17 mouse cellular contexts compared by ENCODE assay signal in the genomic region with DNA sequence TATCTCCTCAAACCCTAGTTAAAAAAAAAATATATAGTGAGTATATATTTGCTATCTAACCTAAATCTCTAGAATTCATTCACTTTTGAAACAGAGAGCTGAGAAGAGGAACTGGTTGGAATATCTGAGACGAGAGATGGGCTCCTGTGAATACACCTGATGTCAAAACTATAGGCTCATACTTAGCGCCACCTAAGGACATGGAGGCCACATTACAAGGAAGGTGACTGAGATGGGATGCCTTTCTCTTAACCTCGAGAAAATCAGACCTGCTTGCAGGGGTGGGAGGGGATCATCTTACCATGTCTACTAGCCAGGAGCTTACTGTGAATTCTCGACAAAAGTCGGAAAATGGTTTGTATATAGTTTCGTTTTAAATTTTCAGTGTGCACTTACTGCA. TPM values are rescaled to one million over a fixed set of nuclear protein-coding genes. Genes with fewer than 3 reads are reported as not detected.
A peak's percentile ranks its signal among the peaks of the same experiment; 100 is the strongest.
DNase-seq lines count a peak whose midpoint lies in the region; ATAC-seq and TF ChIP-seq lines count a peak whose summit lies in the region.
"Had no signal": no experiment of that assay in that cellular context is flagged by ENCODE, and none has a peak within 500 bp of the region (broad histone marks: within the 10 kb centered on the region; RNA-seq: fewer than 3 reads in every experiment).

No protein-coding gene starts in this region.

- H3K4me1 ChIP-seq in liver, embryonic 14.5 days (replicated peaks; ENCODE audit: control insufficient read depth in 2 of 2, insufficient read depth in 2 of 2, low read length in 1 of 2): no peaks in the 10 kb centered on the region
- H3K4me1 ChIP-seq in liver, embryonic 11.5 days (replicated peaks; ENCODE audit: control insufficient read depth, insufficient read depth, low read length): no peaks in the 10 kb centered on the region
- peaks cover 0 to 4% of the 10 kb centered on the region in 2 experiments; a peak in 1 of 4 replicates for H3K4me1 ChIP-seq in ES-E14 (ENCODE audit: control insufficient read depth in 2 of 2, insufficient read depth in 2 of 2, low read length in 2 of 2, poor library complexity in 1 of 2)
- no peaks in the 10 kb centered on the region for H3K4me1 ChIP-seq in heart, embryonic 10.5 days
- H3K4me1 ChIP-seq: embryonic facial prominence, embryonic 13.5 days; hindbrain, embryonic 12.5 days; limb, embryonic 13.5 days; neural tube, embryonic 12.5 days had no signal

- peak; percentile 7; the same call in 1 of the 2 replicates for TF ChIP-seq CTCF in liver, embryonic 14.5 days (IDR thresholded peaks at IDR 0.05; ENCODE audit: low read depth)

- in situ Hi-C loops in ES-E14 (cut with MboI; ENCODE audit: low sequenced_read_pairs in 2 of 2, unreplicated experiment in 2 of 2): no loop called here

- H3K27ac ChIP-seq in liver, embryonic 14.5 days: no peak overlapping the region
- no peak overlapping the region for H3K27ac ChIP-seq in liver, embryonic 11.5 days (ENCODE audit: low read depth, low read length)
- no peak overlapping the region for H3K27ac ChIP-seq in ES-E14 (ENCODE audit: insufficient read depth, low read depth, low read length, poor library complexity, severe bottlenecking)
- no peak overlapping the region for H3K27ac ChIP-seq in heart, embryonic 10.5 days
- H3K27ac ChIP-seq: embryonic facial prominence, embryonic 13.5 days; hindbrain, embryonic 12.5 days; kidney, postnatal 0 days; limb, embryonic 13.5 days; neural tube, embryonic 12.5 days had no signal

- TF ChIP-seq EP300 in liver, embryonic 14.5 days (IDR thresholded peaks at IDR 0.05; ENCODE audit: low read depth): no peak

- H3K27me3 ChIP-seq in liver, embryonic 14.5 days (ENCODE audit: control insufficient read depth, insufficient read depth, low read length): no peaks in the 10 kb centered on the region
- no peaks in the 10 kb centered on the region for H3K27me3 ChIP-seq in liver, embryonic 11.5 days (replicated peaks; ENCODE audit: control insufficient read depth, insufficient read depth, low read length)
- no peaks in the 10 kb centered on the region for H3K27me3 ChIP-seq in heart, embryonic 10.5 days (ENCODE audit: insufficient read depth, poor library complexity, severe bottlenecking)
- H3K27me3 ChIP-seq: embryonic facial prominence, embryonic 13.5 days; hindbrain, embryonic 12.5 days; limb, embryonic 13.5 days; neural tube, embryonic 12.5 days had no signal

- no peak for ATAC-seq in liver, embryonic 14.5 days (ENCODE audit: insufficient read depth)
- ATAC-seq in liver, embryonic 11.5 days (replicated peaks; ENCODE audit: low FRiP score): no peak
- peak; percentile 51; the same call in 1 of the 2 replicates for ATAC-seq in neutrophil, adult 5-6 weeks (ENCODE audit: extremely low read depth, insufficient number of reproducible peaks, low FRiP score, poor library complexity, severe bottlenecking)
- ATAC-seq: forebrain, embryonic 16.5 days; intestine, postnatal 0 days had no signal

- no peaks in the 10 kb centered on the region for H3K36me3 ChIP-seq in liver, embryonic 14.5 days (replicated peaks; ENCODE audit: control insufficient read depth, insufficient read depth, low read depth)
- H3K36me3 ChIP-seq in liver, embryonic 11.5 days (ENCODE audit: control insufficient read depth, insufficient read depth, low read length): no peaks in the 10 kb centered on the region
- H3K36me3 ChIP-seq in ES-E14 (ENCODE audit: control insufficient read depth, insufficient read depth, low read length, poor library complexity, severe bottlenecking): no peaks in the 10 kb centered on the region; the same call in 1 of the 2 replicates
- no peaks in the 10 kb centered on the region for H3K36me3 ChIP-seq in heart, embryonic 10.5 days
- H3K36me3 ChIP-seq: hindbrain, embryonic 12.5 days; neural tube, embryonic 12.5 days had no signal

- no peak overlapping the region for H3K4me2 ChIP-seq in liver, embryonic 14.5 days (ENCODE audit: low read depth)
- no peak overlapping the region for H3K4me2 ChIP-seq in liver, embryonic 11.5 days
- H3K4me2 ChIP-seq: embryonic facial prominence, embryonic 13.5 days; hindbrain, embryonic 12.5 days; limb, embryonic 13.5 days; neural tube, embryonic 12.5 days had no signal

- no peaks in the 10 kb centered on the region for H3K9me3 ChIP-seq in liver, embryonic 14.5 days (ENCODE audit: control insufficient read depth, low read length)
- H3K9me3 ChIP-seq in liver, embryonic 11.5 days (ENCODE audit: control insufficient read depth, low read length): no peaks in the 10 kb centered on the region
- no peaks in the 10 kb centered on the region for H3K9me3 ChIP-seq in ES-E14 (ENCODE audit: control insufficient read depth, insufficient read depth, low read depth, low read length)
- no peaks in the 10 kb centered on the region for H3K9me3 ChIP-seq in heart, embryonic 10.5 days

- no peak overlapping the region for H3K9ac ChIP-seq in liver, embryonic 14.5 days (replicated peaks)
- no peak overlapping the region for H3K9ac ChIP-seq in liver, embryonic 11.5 days (ENCODE audit: low read depth, low read length)
- no peak overlapping the region for H3K9ac ChIP-seq in ES-E14 (ENCODE audit: insufficient read depth, low read depth, low read length, poor library complexity, severe bottlenecking)
- H3K9ac ChIP-seq: embryonic facial prominence, embryonic 13.5 days; hindbrain, embryonic 12.5 days; limb, embryonic 13.5 days; neural tube, embryonic 12.5 days had no signal

- 73% methylated on average over 6 of the region's 6 CpGs for WGBS in liver, embryonic 14.5 days (ENCODE audit: insufficient replicate concordance)
- 77% methylated on average over 6 of the region's 6 CpGs for WGBS in liver, embryonic 11.5 days
- WGBS in heart, embryonic 10.5 days: 76% methylated on average over 6 of the region's 6 CpGs

- H3K4me3 ChIP-seq in liver, embryonic 14.5 days (ENCODE audit: insufficient read depth in 1 of 2, low read depth in 2 of 2, low read length in 2 of 2): no peak overlapping the region
- H3K4me3 ChIP-seq in liver, embryonic 11.5 days (ENCODE audit: low read depth, low read length): no peak overlapping the region
- H3K4me3 ChIP-seq in ES-E14 (ENCODE audit: insufficient read depth in 1 of 2, low read depth in 1 of 2, low read length in 2 of 2, poor library complexity in 1 of 2, severe bottlenecking in 1 of 2): peak overlapping the region in 1 of 2 experiments; percentile 57; a peak in 2 of 4 replicates
- H3K4me3 ChIP-seq in heart, embryonic 10.5 days: no peak overlapping the region
- H3K4me3 ChIP-seq: embryonic facial prominence, embryonic 13.5 days; hindbrain, embryonic 12.5 days; limb, embryonic 13.5 days; neural tube, embryonic 12.5 days had no signal

- no peak for DNase-seq in liver, embryonic 14.5 days (ENCODE audit: low read depth in 3 of 3, low spot score in 3 of 3)
- DNase-seq in liver, embryonic 11.5 days (ENCODE audit: low spot score): no peak
- DNase-seq in B cell, adult 2 months: peak; percentile 49 to 51
- peak; percentile 52 for DNase-seq in ES-E14 (ENCODE audit: low read depth, low spot score)
- DNase-seq in gastrocnemius, postnatal 25 days: no peak
- no peak for DNase-seq in heart, embryonic 10.5 days (ENCODE audit: low spot score)
- DNase-seq: cerebellum, adult 9-10 months; lung, adult 18-20 months; right cerebral cortex, postnatal 14 days had no signal

TF ChIP-seq in ES-E14, 5 proteins besides CTCF, POLR2A, EP300 and RAD21:
- no peak for TF ChIP-seq CHD2 (IDR thresholded peaks at IDR 0.05; ENCODE audit: low read depth, low read length)
TF ChIP-seq in ES-E14: peak in this region for 0.

RNA-seq across cellular contexts. Expression of a gene that starts 30.3 kb away (rescaled TPM):
- 0.55 and 0.77 TPM in 2 replicates for polyA plus RNA-seq in liver, embryonic 14.5 days (2012; rRNA removed)
- 1.5 and 2.2 TPM in 2 replicates for polyA plus RNA-seq in liver, embryonic 14.5 days (2014; fragmentation: Nextera tagmentation; extraction: Ambion mirVana)
- 6.3 and 7.9 TPM in 2 replicates for polyA plus RNA-seq in liver, embryonic 11.5 days (2014; fragmentation: Nextera tagmentation; extraction: Ambion mirVana)
- total RNA-seq in ES-E14 (2012; rRNA removed): 37.3 and 50.7 TPM in 2 replicates
- 9.0 and 13.3 TPM in 2 replicates for total RNA-seq in neutrophil, adult 5-6 weeks (2017)
- total RNA-seq in gastrocnemius, postnatal 25 days (2021): 1 to 10 TPM; 2.9 to 3.2 TPM
- polyA plus RNA-seq in heart, embryonic 10.5 days (2016; fragmentation: Nextera tagmentation; extraction: Ambion mirVana): 4.5 and 5.1 TPM in 2 replicates

Comparison
In these comparisons a context has a peak if more than half of its experiments do, and no peak if none do; other contexts are left out.
1. DNase-seq: peak in B cell, adult 2 months (2 of 2) and ES-E14 (single experiment); none in liver, embryonic 14.5 days (0 of 3), liver, embryonic 11.5 days (single experiment), gastrocnemius, postnatal 25 days (single experiment) and heart, embryonic 10.5 days (single experiment).